Comparison of ENCODE assay signal across 8 mouse cellular contexts in the genomic region with DNA sequence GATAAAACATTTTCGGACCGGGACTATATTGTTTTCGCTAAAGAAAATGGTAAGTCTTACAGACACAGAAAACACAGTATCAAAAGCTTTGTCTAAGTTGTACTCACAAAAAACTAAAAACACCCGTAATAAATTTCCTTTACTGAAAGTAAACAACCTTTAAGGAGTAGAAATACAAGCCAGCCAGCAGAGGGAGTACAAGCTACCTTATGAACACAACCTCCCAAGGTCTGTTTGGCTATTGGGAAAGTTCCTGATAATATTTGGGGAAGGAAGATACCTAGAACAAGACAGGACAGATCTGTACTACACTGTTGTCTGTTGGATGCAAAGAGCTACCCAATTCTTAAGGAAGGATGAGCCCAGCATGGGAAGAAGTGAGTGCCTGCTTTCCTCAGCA.
DNase-seq lines count a peak whose midpoint lies in the region; ATAC-seq and TF ChIP-seq lines count a peak whose summit lies in the region.
"Not testable (repeated sequence)": the region's sequence is repeated elsewhere in the genome, so short reads cannot be mapped to it uniquely, and the experiment has no call there.

No protein-coding gene starts in this region.

- H3K27me3 ChIP-seq in hindbrain, postnatal 0 days (ENCODE audit: insufficient read depth, low read length); splenic B cell, adult 2 months (ENCODE audit: control insufficient read depth, insufficient read depth, low read length, poor library complexity, severe bottlenecking): not testable (repeated sequence)

- not testable (repeated sequence) for H3K9me3 ChIP-seq in hindbrain, postnatal 0 days (ENCODE audit: low read length)

- not testable (repeated sequence) for ATAC-seq in hindbrain, postnatal 0 days
- ATAC-seq in megakaryocyte, adult 5-6 weeks (ENCODE audit: poor library complexity, severe bottlenecking) = peak; percentile 73

- H3K36me3 ChIP-seq in hindbrain, postnatal 0 days (ENCODE audit: insufficient read depth, low read length); splenic B cell, adult 2 months (ENCODE audit: control insufficient read depth, insufficient read depth, low read length, poor library complexity, severe bottlenecking): not testable (repeated sequence)

- peak; percentile 50 for TF ChIP-seq CTCF in hindbrain, postnatal 0 days (IDR thresholded peaks at IDR 0.05; ENCODE audit: low read depth)
- peak; percentile 43 for TF ChIP-seq CTCF in left cerebral cortex, adult 2 months (IDR thresholded peaks at IDR 0.05)

- 81% methylated on average over 4 of the region's 4 CpGs for WGBS in hindbrain, postnatal 0 days

- not testable (repeated sequence) for H3K4me3 ChIP-seq in hindbrain, postnatal 0 days (ENCODE audit: low read length); left cerebral cortex, adult 2 months

- DNase-seq in CD4-positive helper T cell, adult 2 months (ENCODE audit: low read depth, low spot score) = peak; percentile 4
- peak; percentile 44 for DNase-seq in R1 (ENCODE audit: low read depth, low spot score)
- peak; percentile 9 to 14 for DNase-seq in cerebellum, postnatal 14 days
- DNase-seq in gonadal fat pad, adult 2 months (ENCODE audit: low read depth) = peak; percentile 8
- DNase-seq in hindbrain, postnatal 0 days (ENCODE audit: low spot score) = peak; percentile 56
- not testable (repeated sequence) for DNase-seq in left cerebral cortex, adult 2 months (ENCODE audit: extremely low spot score in 1 of 2, low spot score in 2 of 2)
- DNase-seq in splenic B cell, adult 2 months (ENCODE audit: low read depth, low spot score) = peak; percentile 27

- H3K27ac ChIP-seq in hindbrain, postnatal 0 days; left cerebral cortex, adult 2 months: not testable (repeated sequence)

- not testable (repeated sequence) for H3K9ac ChIP-seq in hindbrain, postnatal 0 days (replicated peaks; ENCODE audit: low read length)

- H3K4me1 ChIP-seq in hindbrain, postnatal 0 days (ENCODE audit: insufficient read depth, low read length) = not testable (repeated sequence)

- H3K4me2 ChIP-seq in hindbrain, postnatal 0 days (ENCODE audit: low read depth, low read length) = not testable (repeated sequence)

- intact Hi-C loops in left cerebral cortex, adult 2 months (cut with DNase I) = loop anchor here (5.0 kb wide), 1 partner anchor 293 kb away; no protein-coding TSS in a partner anchor
